Mouse (Mus musculus) left cerebral cortex, postnatal 36 days (tissue): ENCODE results near the gene Osmr. TPM values are rescaled to one million over a fixed set of nuclear protein-coding genes. Genes with fewer than 3 reads are reported as not detected.

Experiments used
- DNase-seq, 2 experiments: peaks; one replicate each; pipeline ENCODE4 v3.0.0; 2021 to 2022; ENCODE audit warnings: low spot score in 2 of 2, mixed read lengths in 1 of 2
- intact Hi-C: fragments of 180-260 bp; cut with DNase I; formaldehyde crosslinking; loops from one replicate; pipeline ENCODE4 v1.15.1; 2025
- total RNA-seq, 2 experiments: library from RNA; stranded (reverse); gene quantifications; 2 replicates each; pipeline ENCODE4 v1.2.3; 2021

Osmr gene
- total RNA-seq: 1 to 10 TPM; 1.6 to 2.5 TPM

GRCm38 (mm10) chr15:6874601-6875019 lies at the start of gene Osmr:
Osmr (minus strand) TSS chr15:6874969.
- no peak for DNase-seq
- intact Hi-C loops: no loop called here

DNA sequence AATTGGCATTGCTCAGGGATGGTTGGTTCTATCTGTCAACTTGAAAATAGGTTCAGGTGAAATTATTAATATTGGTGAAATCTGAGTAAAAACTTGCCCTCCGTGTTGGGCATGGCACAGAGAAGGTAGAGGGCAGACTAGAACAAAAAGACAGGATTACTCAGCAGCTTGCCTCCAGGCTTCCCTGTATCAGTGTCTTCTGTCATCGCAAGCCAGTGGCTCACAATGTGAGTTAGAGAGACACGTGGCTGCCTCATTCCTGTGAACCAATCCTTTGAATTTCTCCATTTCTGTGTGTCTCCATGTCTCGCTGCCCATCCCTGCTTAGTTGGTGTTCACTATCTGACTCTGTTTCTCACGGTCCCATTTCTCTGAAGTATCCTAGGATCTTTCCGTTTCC lies 44.6 kb upstream of the Osmr start:
- intact Hi-C loops: no loop called here
- no peak for DNase-seq

DNA sequence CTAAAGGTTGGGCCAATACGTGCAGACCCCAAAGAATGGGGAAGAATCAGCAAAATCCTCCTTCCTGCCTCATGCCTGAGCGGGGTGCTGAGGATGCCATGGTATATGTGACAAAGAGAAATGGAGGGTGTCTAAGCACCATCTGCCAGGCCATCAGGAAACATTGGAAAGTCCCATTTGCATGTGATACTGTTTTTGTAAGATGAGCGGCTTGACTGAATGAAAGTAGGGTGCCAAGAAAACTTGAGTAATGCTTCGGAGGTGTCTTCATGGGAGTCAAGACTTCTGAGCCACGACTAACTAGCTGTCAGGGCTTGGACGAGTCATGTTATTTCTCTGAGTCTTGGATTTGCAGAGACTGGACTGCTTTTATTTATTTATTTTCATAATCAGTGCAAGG lies 39.4 kb upstream of the Osmr start:
- DNase-seq: no peak
- intact Hi-C loops: no loop called here

- intact Hi-C loops: loop anchor here (1.0 to 5.0 kb wide), 3 partner anchors 221 to 533 kb away; no protein-coding TSS in a partner anchor
- peak; percentile 88 to 91 for DNase-seq
Observed at GRCm38 (mm10) chr15:6909669-6910068, 34.9 kb upstream of the Osmr start.

- DNase-seq: no peak
- intact Hi-C loops: loop anchor here (1.0 to 5.0 kb wide), 3 partner anchors 222 to 533 kb away; no protein-coding TSS in a partner anchor
Observed at GRCm38 (mm10) chr15:6909084-6909483, 34.3 kb upstream of the Osmr start.

DNA sequence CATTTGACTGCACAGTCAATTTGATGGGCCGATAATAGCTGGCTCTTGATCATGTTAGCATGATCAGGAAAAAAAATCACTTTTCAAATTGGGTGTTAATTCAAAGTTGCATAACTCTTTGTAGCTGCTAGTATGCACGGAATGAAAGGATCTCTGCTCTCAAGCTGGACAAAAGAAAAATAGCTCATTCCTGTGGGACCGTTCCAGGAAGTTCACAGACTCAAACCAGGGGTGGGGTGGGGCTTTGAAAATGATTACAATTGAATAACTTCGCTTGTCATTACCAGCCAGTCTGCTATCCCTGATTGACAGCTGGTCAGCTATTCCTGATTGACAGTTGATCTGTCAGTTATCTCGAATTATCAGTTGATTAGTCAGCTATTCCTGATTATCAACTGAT lies 33.8 kb upstream of the Osmr start:
- intact Hi-C loops: loop anchor here (2.0 to 5.0 kb wide), 2 partner anchors 222 to 534 kb away; no protein-coding TSS in a partner anchor

GRCm38 (mm10) chr15:6906260-6907047 lies 31.7 kb upstream of the Osmr start:
- DNase-seq: no peak
- intact Hi-C loops: loop anchor here (5.0 kb wide), 1 partner anchor 536 kb away; no protein-coding TSS in a partner anchor

More for the DNA sequence above, 33.8 kb upstream of the Osmr start:
- DNase-seq: no peak

DNA sequence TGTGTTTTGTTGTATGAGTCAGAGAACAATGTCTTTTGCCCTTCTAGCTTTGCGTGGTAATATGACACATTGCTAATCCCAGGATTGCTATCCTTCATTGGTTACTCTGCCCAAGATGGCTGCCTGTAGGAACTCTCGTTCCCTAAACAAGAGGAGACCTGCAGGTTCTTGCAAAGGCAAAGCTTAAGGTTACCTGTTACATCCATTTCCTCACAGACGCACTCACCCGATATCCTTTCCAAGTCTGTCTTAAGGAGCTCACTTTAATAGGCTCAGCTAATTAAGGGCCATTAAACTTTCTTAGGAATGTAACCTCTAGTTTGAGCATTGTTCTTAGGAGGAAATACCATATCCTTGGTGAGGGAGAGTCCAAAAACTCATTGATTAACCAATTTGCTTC lies 31.0 kb upstream of the Osmr start:
- intact Hi-C loops: loop anchor here (5.0 kb wide), 1 partner anchor 537 kb away; no protein-coding TSS in a partner anchor
- no peak for DNase-seq

- intact Hi-C loops: no loop called here
- DNase-seq: no peak
Observed at GRCm38 (mm10) chr15:6903286-6903975, 28.7 kb upstream of the Osmr start.

DNA sequence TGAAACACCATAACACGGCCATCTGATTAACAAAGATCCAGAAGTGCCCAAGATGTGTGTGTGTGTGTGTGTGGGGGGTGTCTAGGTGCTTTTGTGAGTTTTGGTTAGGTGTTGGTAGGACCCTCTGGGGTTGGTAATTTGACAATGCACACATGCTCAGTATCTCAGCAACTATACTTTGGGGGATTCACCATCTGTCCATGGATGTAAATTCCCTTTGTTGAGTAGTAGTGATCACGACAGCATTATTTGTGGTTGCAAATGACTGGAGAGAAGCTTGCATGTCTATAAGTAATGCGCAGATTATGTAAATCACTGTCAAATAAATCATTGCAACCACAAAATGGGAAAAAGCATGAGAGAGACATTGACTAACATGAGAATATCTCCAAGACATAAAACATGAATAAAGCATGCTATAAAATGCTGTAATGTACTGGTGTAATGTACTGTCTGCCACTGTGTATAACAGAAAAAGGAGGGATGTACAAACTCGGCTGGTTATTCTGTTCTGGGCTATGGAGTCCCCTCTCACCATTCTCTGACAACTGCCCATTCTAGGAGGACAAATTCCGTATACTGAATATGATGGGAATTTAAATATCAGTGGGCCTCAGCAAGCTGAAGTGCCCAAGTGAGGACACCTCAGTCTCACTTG lies 27.3 kb upstream of the Osmr start:
- intact Hi-C loops: no loop called here
- no peak for DNase-seq

DNA sequence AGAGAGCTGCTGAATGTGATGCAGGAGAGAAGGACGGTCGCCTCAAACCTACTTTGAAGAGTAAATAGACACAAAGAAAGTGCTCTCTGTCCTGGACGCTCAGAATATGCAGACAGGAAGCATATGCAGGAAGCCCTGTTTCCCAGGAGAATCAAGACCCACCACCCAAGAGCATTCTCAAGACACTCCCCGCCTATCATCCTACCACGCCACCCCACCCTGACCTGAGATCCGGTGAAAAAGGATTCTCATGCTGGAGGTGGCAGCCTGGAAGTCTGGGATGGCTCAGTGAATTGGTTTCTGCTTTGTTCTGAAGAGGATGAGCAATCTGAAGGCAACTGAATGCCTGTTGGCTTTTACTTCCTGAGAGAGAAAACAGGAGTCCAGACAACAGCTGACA lies 26.5 kb upstream of the Osmr start:
- intact Hi-C loops: no loop called here
- no peak for DNase-seq

DNA sequence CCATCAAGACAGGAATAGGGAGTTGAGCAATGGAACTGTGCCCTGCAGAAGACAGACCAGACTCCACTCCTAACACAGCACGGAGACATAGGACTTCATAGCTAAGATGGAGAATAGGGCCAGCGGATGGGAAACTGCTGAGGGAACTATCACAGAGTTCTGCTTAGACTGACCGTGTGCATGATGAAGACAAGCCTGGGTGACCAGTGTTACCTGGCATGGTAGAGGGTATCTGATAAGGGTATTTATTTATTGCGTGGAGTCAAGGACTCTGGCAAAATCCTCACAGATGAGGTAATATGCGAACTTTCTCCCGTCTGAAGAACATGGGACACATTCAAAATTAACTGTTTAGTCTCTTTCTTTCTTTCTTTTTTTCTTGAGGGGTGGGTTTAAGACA lies 9.5 kb upstream of the Osmr start:
- no peak for DNase-seq
- intact Hi-C loops: no loop called here

- DNase-seq: peak; percentile 26 to 50
- intact Hi-C loops: no loop called here
Observed at GRCm38 (mm10) chr15:6883816-6884215, 9.0 kb upstream of the Osmr start.

DNA sequence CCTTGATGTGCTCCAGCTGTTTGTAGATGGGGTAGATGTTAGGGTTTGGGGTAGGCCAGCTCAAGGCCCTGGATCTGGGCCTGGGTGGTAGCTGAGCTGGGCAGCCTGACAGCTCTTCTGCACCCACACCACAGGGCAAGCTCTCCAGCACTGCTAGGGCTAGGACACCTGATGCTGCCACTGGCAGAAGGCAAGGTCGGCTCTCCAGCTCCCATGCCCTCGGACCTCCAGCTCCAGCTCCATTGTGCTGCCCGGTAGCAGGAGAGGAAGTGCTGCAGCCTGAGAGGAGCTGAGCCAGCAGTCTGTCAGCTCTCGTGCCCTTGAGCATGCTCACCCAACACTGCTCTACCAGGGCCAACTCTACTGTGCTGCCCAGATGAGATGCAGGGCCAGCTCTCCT lies 8.3 kb upstream of the Osmr start:
- intact Hi-C loops: no loop called here

GRCm38 (mm10) chr15:6882180-6882579 lies 7.4 kb upstream of the Osmr start:
- no peak for DNase-seq
- intact Hi-C loops: no loop called here

More for the DNA sequence above, 8.3 kb upstream of the Osmr start:
- no peak for DNase-seq

- no peak for DNase-seq
- intact Hi-C loops: no loop called here
Observed at GRCm38 (mm10) chr15:6881211-6881610, 6.4 kb upstream of the Osmr start.

DNA sequence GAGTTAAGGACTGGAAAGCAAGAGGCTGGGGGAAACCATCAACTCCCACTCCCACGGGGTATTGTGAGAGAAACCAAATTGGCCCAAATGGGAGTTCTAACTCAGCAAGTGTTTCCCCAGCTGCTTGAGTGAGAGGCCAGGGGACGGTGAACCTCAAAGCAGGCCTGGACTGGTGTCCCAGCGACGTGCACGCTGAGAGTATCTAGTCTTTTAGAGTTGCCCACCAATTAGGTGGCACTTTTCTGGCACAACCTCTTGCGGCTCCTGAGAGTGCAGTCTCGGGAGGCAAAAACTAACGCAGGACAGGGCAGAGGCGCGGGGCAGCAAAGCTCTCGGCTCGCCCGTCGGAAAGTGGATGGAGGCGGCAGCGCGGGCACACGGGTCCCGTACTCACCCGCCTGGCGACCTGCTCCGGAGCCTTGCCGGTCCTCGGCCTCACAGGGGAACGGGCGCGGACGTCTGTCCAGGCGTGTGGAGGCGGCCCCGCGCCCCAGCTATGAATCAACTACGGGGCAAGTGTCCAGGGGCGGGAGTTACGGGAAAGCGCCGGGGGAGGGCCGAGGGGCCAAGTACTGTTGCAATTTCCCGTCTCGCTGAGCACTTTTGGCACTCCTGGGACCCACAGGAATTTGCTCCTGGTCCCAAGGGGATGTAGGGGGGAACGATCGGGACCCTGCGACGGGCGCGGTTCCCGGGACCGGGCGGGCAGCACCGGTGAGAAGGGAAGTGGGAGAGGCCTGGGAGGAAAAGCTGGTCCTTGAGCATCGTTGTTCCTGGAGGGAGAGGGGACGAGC lies 765 bp downstream of the Osmr start:
- intact Hi-C loops: no loop called here
- no peak for DNase-seq

DNA sequence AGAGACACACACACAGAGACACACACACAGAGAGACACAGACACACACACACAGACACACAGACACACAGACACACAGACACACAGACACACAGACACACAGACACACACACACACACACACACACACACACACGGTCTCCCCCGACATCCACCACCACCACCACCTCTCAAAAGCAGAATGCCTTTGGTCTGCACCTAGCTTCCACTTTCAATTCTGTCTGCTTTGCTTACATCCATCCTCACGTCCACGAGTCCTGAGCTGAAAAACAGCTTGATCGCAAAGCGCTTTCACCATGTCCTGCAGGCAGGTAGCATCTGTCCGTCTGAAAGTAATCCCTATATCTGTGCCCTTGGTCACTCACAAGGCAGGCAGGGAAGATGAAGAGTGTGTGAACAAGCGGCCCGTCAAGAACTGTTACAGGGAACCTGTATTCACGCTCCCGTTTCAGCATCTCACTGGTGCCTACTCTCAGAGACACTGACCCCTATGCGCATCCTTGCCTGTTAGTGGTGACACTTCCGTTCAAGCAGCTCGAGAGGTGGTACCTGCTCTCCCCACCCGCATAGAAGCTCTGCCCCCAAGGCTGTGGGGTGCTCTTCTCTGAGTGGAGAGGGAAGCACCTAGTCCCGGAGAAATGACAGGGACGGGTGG lies 1.5 kb downstream of the Osmr start:
- intact Hi-C loops: no loop called here
- DNase-seq: no peak
